ENCODE assay signal across 15 mouse cellular contexts in genomic region chr11:101647093-101647492, GRCm38 (mm10). TPM values are rescaled to one million over a fixed set of nuclear protein-coding genes. Genes with fewer than 3 reads are reported as not detected.
"Had no signal": no experiment of that assay in that cellular context is flagged by ENCODE, and none has a peak within 500 bp of the region (broad histone marks: within the 10 kb centered on the region; RNA-seq: fewer than 3 reads in every experiment).

No protein-coding gene starts in this region.

RNA-seq across cellular contexts. Expression of gene Gm11634, which starts 48.0 kb away (rescaled TPM):
- polyA plus RNA-seq: frontal cortex, adult 2 months; heart, adult 2 months; heart, embryonic 11.5 days; heart, embryonic 13.5 days; heart, embryonic 15.5 days; heart, postnatal 0 days; hindbrain, embryonic 11.5 days; hindbrain, embryonic 16.5 days; intestine, embryonic 16.5 days; kidney, embryonic 14.5 days; kidney, embryonic 16.5 days; limb, embryonic 10.5 days; limb, embryonic 12.5 days; limb, embryonic 14.5 days; liver, embryonic 11.5 days had no signal
